Mouse (Mus musculus): ENCODE measurements around the gene Btg2. TPM values are rescaled to one million over a fixed set of nuclear protein-coding genes. Genes with fewer than 3 reads are reported as not detected.

Btg2 gene
- total RNA-seq, 2 experiments from 2014 or later = 26.6 to 61.0 TPM

- intact Hi-C loops (cut with DNase I) = loop anchor here (1.0 kb wide), 1 partner anchor 12 kb away; no protein-coding TSS in a partner anchor
- DNase-seq = no peak
Measured at GRCm38 (mm10) chr1:134080406-134080805, 1.5 kb upstream of the Btg2 start.

- peak; percentile 70 to 73 for DNase-seq
- intact Hi-C loops (cut with DNase I) = loop anchor here (1.0 kb wide), 2 partner anchors 13 to 20 kb away; no protein-coding TSS in a partner anchor
Measured at GRCm38 (mm10) chr1:134079477-134080163, 700 bp upstream of the Btg2 start.

- intact Hi-C loops (cut with DNase I) = loop anchor here (1.0 kb wide), 1 partner anchor 17 kb away; no protein-coding TSS in a partner anchor
- DNase-seq = no peak
Measured at GRCm38 (mm10) chr1:134078061-134078795, 692 bp downstream of the Btg2 start.

GRCm38 (mm10) chr1:134077389-134078060 lies 1.4 kb downstream of the Btg2 start:
- DNase-seq = no peak
- intact Hi-C loops (cut with DNase I) = loop anchor here (1.0 to 2.0 kb wide), 2 partner anchors 16 to 29 kb away; no protein-coding TSS in a partner anchor

GRCm38 (mm10) chr1:134076789-134077188 lies 2.1 kb downstream of the Btg2 start:
- intact Hi-C loops (cut with DNase I) = loop anchor here (2.0 kb wide), 1 partner anchor 30 kb away; no protein-coding TSS in a partner anchor

GRCm38 (mm10) chr1:134075532-134075931 lies 3.4 kb downstream of the Btg2 start:
- intact Hi-C loops (cut with DNase I) = no loop called here
- no peak for DNase-seq

More at GRCm38 (mm10) chr1:134076789-134077188, 2.1 kb downstream of the Btg2 start:
- DNase-seq = no peak

GRCm38 (mm10) chr1:134074606-134075005 lies 4.3 kb downstream of the Btg2 start:
- intact Hi-C loops (cut with DNase I) = no loop called here
- DNase-seq = no peak

- intact Hi-C loops (cut with DNase I) = no loop called here
- no peak for DNase-seq
Measured at GRCm38 (mm10) chr1:134074184-134074583, 4.7 kb downstream of the Btg2 start.

- DNase-seq = no peak
- intact Hi-C loops (cut with DNase I) = no loop called here
Measured at GRCm38 (mm10) chr1:134073658-134074057, 5.3 kb downstream of the Btg2 start.

- no peak for DNase-seq
- intact Hi-C loops (cut with DNase I) = no loop called here
Measured at GRCm38 (mm10) chr1:134073061-134073564, 5.8 kb downstream of the Btg2 start.

GRCm38 (mm10) chr1:134071411-134072018 lies 7.4 kb downstream of the Btg2 start:
- intact Hi-C loops (cut with DNase I) = no loop called here
- no peak for DNase-seq

GRCm38 (mm10) chr1:134070099-134070669 lies 8.7 kb downstream of the Btg2 start:
- intact Hi-C loops (cut with DNase I) = no loop called here
- no peak for DNase-seq

- DNase-seq = no peak
Measured at GRCm38 (mm10) chr1:134067143-134067619, 11.7 kb downstream of the Btg2 start.

GRCm38 (mm10) chr1:134066554-134066953 lies 12.4 kb downstream of the Btg2 start:
- DNase-seq = no peak
- intact Hi-C loops (cut with DNase I) = no loop called here

More at GRCm38 (mm10) chr1:134067143-134067619, 11.7 kb downstream of the Btg2 start:
- intact Hi-C loops (cut with DNase I) = no loop called here

- intact Hi-C loops (cut with DNase I) = no loop called here
- peak in 1 of 2 experiments; percentile 65 for DNase-seq
Measured at GRCm38 (mm10) chr1:134065241-134065809, 13.6 kb downstream of the Btg2 start.

- intact Hi-C loops (cut with DNase I) = no loop called here
- no peak for DNase-seq
Measured at GRCm38 (mm10) chr1:134064296-134064831, 14.6 kb downstream of the Btg2 start.

- intact Hi-C loops (cut with DNase I) = no loop called here
- DNase-seq = peak; percentile 57 to 61
Measured at GRCm38 (mm10) chr1:134063773-134064125, 15.2 kb downstream of the Btg2 start.

GRCm38 (mm10) chr1:134063086-134063772 lies 15.7 kb downstream of the Btg2 start:
- intact Hi-C loops (cut with DNase I) = no loop called here
- peak; percentile 66 to 69 for DNase-seq
